Mouse (Mus musculus) cerebellum, adult 11 months (tissue): ENCODE results near the gene Morn3.

ENCODE experiments used
- DNase-seq: peaks from one replicate; pipeline ENCODE4 v3.0.0; 2022

The Morn3 gene

DNA sequence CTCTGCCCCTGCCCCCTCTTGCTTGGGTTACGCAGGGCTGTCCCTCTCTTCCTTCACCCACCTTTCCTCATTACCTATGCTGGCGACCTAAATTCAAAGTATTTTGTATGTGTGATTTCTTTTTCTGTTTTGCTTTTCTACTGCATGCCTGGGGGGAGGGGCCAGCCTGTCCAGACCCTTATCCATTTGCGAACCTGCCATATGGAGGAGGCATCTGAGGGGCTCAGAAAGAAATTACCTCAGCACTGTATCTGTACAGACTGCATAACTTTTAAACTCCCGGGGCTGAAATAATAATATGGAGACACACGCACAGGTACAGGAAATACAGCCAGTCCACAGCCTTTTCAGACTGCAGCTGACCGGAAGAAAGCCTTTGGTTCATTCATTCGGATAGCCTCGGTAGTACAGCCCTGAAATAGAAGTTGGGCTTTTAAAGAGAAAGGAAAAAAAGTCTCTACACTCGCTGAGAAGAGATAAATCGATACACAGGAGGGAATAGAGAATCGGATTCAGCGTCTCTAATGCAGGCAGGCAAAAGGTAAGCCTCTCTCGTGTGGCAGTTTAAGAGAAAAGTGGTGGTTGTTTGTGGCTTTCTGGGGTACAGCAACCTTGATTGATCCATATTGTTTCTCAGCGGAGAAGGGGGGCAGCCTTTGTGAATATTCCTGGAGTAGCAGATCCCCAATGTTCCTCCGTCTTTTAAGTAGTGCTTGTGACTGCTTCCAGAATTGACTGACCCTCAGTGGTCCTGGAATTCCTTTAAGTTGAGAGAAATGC, 57.1 kb downstream of the Morn3 start, which contains the start of gene Kdm2b:
TSS of gene Kdm2b (minus strand) at position 273 of the 780 bp plus-strand sequence.
- no peak for DNase-seq

GRCm38 (mm10) chr5:122989001-122989525, 57.8 kb downstream of the Morn3 start:
- peak; percentile 66 for DNase-seq

- DNase-seq, result peak; percentile 48
Measured at GRCm38 (mm10) chr5:122988021-122988751, 58.6 kb downstream of the Morn3 start.

- no peak for DNase-seq
Measured at GRCm38 (mm10) chr5:122987211-122988020, 59.4 kb downstream of the Morn3 start.

DNA sequence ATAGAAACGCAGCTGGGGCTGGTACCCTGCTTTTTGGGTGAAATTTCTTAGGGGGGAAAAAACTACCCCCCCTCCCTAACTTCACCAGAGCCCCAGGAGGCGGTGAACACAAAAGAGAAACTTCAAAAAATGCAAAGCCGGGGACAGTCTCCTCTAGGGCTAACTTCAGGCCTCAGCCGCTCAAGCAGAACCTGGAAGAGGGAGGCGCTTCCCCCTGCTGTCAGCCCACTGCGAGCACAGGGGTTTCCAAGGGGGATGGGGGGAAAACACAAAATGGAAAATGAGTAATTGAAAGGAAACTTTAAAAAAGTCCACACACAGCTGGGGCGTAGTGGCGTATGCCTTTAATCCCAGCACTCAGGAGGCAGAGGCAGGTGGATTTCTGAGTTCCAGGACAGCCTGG, 60.7 kb downstream of the Morn3 start:
- no peak for DNase-seq
